Mouse (Mus musculus) intestine, postnatal 0 days (tissue): ENCODE measurements around the gene Odam. TPM values are rescaled to one million over a fixed set of nuclear protein-coding genes. Genes with fewer than 3 reads are reported as not detected.

Source experiments
- ATAC-seq: fragments of 200-750 bp; cut with Nextera tagmentation; 2 replicates; pipeline ENCODE4 v1.8.0; 2017; ENCODE audit warnings: mild to moderate bottlenecking, moderate TSS enrichment, moderate library complexity
- H3K27ac ChIP-seq: fragments of 300-500 bp; sonication (generic); 2 replicates; pipeline ENCODE4 v1.5.1; 2014; ENCODE audit warnings: mild to moderate bottlenecking, low read depth, low read length, moderate library complexity
- H3K27me3 ChIP-seq: fragments of 300-500 bp; sonication (generic); replicated peaks from 2 replicates; pipeline ENCODE4 v1.6.1; 2014; ENCODE audit warnings: low read length, mixed read lengths; ENCODE audit not compliant: control insufficient read depth, insufficient read depth
- H3K36me3 ChIP-seq: fragments of 300-500 bp; sonication (generic); 2 replicates; pipeline ENCODE4 v1.6.1; 2014; ENCODE audit warnings: mild to moderate bottlenecking, moderate library complexity; ENCODE audit not compliant: control insufficient read depth, insufficient read depth
- H3K4me1 ChIP-seq: fragments of 300-500 bp; sonication (generic); replicated peaks from 2 replicates; pipeline ENCODE4 v1.6.1; 2014; ENCODE audit warnings: antibody characterized with exemption, low read length, mixed read lengths; ENCODE audit not compliant: control insufficient read depth, insufficient read depth
- H3K4me2 ChIP-seq: fragments of 300-500 bp; sonication (generic); replicated peaks from 2 replicates; pipeline ENCODE4 v1.6.1; 2014; ENCODE audit warnings: low read depth, mild to moderate bottlenecking, moderate library complexity
- H3K4me3 ChIP-seq: fragments of 300-500 bp; sonication (generic); 2 replicates; pipeline ENCODE4 v1.5.1; 2014; ENCODE audit warnings: low read depth, low read length
- H3K9ac ChIP-seq: fragments of 300-500 bp; sonication (generic); 2 replicates; pipeline ENCODE4 v1.6.1; 2014; ENCODE audit warnings: mild to moderate bottlenecking, low read depth, low read length
- H3K9me3 ChIP-seq: fragments of 300-500 bp; sonication (generic); 2 replicates; pipeline ENCODE4 v1.6.1; 2016; ENCODE audit warnings: mixed run types; ENCODE audit not compliant: control insufficient read depth
- CTCF ChIP-seq: sonication (generic); IDR thresholded peaks from 2 replicates; pipeline ENCODE4 v1.5.1; 2016; ENCODE audit warnings: low read depth, mild to moderate bottlenecking, control low read depth, antibody characterized with exemption, moderate library complexity
- polyA plus RNA-seq: library from polyadenylated mRNA; unstranded; fragments of >200 nt; fragmentation: Nextera tagmentation; extraction: Ambion mirVana; gene quantifications from 2 replicates; pipeline ENCODE4 v1.2.1, GENCODE M21; 2015

Odam gene
- polyA plus RNA-seq, 1 experiment from 2014 or later, result not detected

GRCm38 (mm10) chr5:87942515-87942914 is 57.7 kb downstream of the Odam start:
- TF ChIP-seq CTCF, result no peak
- no peak overlapping the region for H3K4me2 ChIP-seq
- H3K4me3 ChIP-seq, result no peak overlapping the region
- H3K9me3 ChIP-seq, result no peaks in the 10 kb centered on the region
- no peak for ATAC-seq
- H3K27ac ChIP-seq, result no peak overlapping the region
- H3K9ac ChIP-seq, result no peak overlapping the region
- no peaks in the 10 kb centered on the region for H3K36me3 ChIP-seq
- H3K27me3 ChIP-seq, result no peaks in the 10 kb centered on the region
- H3K4me1 ChIP-seq, result no peaks in the 10 kb centered on the region

Other genes starting within 250 kb of the Odam start
- gene Csn1s1, start 218.8 kb upstream of the Odam start, polyA plus RNA-seq, result 0.78 and 2.9 TPM in 2 replicates
- gene Csn2, start 185.4 kb upstream of the Odam start, polyA plus RNA-seq, result 2.4 and 8.2 TPM in 2 replicates
- 1.5 and 5.5 TPM in 2 replicates for gene Csn1s2a, start 110.5 kb upstream of the Odam start, polyA plus RNA-seq
- gene Csn1s2b, start 76.9 kb upstream of the Odam start, polyA plus RNA-seq, result 0.21 TPM in 1 of 2 replicates, not detected in the other
- not detected in 2 replicates for gene Prr27, start 59.3 kb upstream of the Odam start, polyA plus RNA-seq
- gene Csn3, start 40.5 kb downstream of the Odam start, polyA plus RNA-seq, result 0.97 and 2.3 TPM in 2 replicates
- not detected in 2 replicates for gene 2310003L06Rik, start 84.4 kb downstream of the Odam start, polyA plus RNA-seq
- gene Gm28434, start 84.5 kb downstream of the Odam start, polyA plus RNA-seq, result not detected in 2 replicates
- not detected in 2 replicates for gene Cabs1, start 94.4 kb downstream of the Odam start, polyA plus RNA-seq
- not detected in 2 replicates for gene Smr3a, start 117.5 kb downstream of the Odam start, polyA plus RNA-seq
- gene Smr2, start 201.5 kb downstream of the Odam start, polyA plus RNA-seq, result not detected in 2 replicates
- not detected in 2 replicates for gene Gm11116, start 226.5 kb downstream of the Odam start, polyA plus RNA-seq